ENCODE assay signal across 23 mouse cellular contexts in the genomic region with DNA sequence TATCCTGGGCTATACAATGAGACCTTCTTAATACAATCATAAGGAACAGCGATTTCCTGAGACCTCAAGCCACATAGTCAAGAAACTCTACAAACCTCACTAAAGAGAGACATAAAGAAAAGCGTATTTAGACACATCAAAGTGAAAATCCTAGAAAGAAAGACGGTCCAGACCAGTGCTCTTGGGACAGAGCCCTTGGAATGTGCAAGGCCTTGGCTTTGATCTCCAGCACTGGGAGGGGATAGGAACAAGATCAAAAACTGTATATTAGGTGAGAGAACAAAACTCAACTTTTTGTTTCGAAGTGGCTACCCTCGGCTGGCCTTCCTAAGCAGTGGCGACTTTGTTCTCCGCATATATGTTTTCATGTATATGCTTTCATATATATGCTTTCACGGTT.
"Had no signal": no experiment of that assay in that cellular context is flagged by ENCODE, and none has a peak within 500 bp of the region (broad histone marks: within the 10 kb centered on the region; RNA-seq: fewer than 3 reads in every experiment).

No protein-coding gene starts in this region.

- H3K9ac ChIP-seq: hindbrain, embryonic 12.5 days; hindbrain, embryonic 14.5 days; intestine, embryonic 15.5 days; limb, embryonic 12.5 days had no signal

- DNase-seq: gastrocnemius, postnatal 14 days; heart, adult 2 months; heart, postnatal 10 days; heart, postnatal 4 days; kidney, adult 18-20 months; kidney, adult 8-10 months; kidney, postnatal 10 days; kidney, postnatal 25 days; kidney, postnatal 4 days; liver had no signal

- H3K27me3 ChIP-seq: hindbrain, embryonic 12.5 days; intestine, embryonic 15.5 days; limb, embryonic 12.5 days had no signal

- H3K27ac ChIP-seq: heart, adult 2 months; hindbrain, embryonic 10.5 days; hindbrain, embryonic 12.5 days; hindbrain, embryonic 14.5 days; intestine, embryonic 15.5 days; layer of hippocampus, adult 2 months; left cerebral cortex, adult 2 months; limb, embryonic 10.5 days; limb, embryonic 12.5 days had no signal

- H3K4me2 ChIP-seq: heart, embryonic 11.5 days; hindbrain, embryonic 12.5 days; hindbrain, embryonic 14.5 days; intestine, embryonic 15.5 days; limb, embryonic 12.5 days; liver, embryonic 11.5 days had no signal

- H3K9me3 ChIP-seq: hindbrain, embryonic 10.5 days; hindbrain, embryonic 12.5 days; intestine, embryonic 15.5 days; limb, embryonic 10.5 days; limb, embryonic 12.5 days had no signal

- ATAC-seq: hindbrain, embryonic 16.5 days; inflammation-experienced regulatory T-cells, adult 6 months; intestine, embryonic 15.5 days; intestine, postnatal 0 days had no signal

- H3K4me3 ChIP-seq: heart, adult 2 months; hindbrain, embryonic 10.5 days; hindbrain, embryonic 12.5 days; intestine, embryonic 15.5 days; layer of hippocampus, adult 2 months; left cerebral cortex, adult 2 months; limb, embryonic 10.5 days; limb, embryonic 12.5 days had no signal

- H3K36me3 ChIP-seq: hindbrain, embryonic 10.5 days; hindbrain, embryonic 12.5 days; intestine, embryonic 15.5 days; limb, embryonic 10.5 days; limb, embryonic 12.5 days had no signal
